Mouse (Mus musculus) lung, adult 18-20 months (tissue): ENCODE measurements around the gene Poc1b.

Source experiments
- DNase-seq, 2 experiments: peaks; one replicate each; pipeline ENCODE4 v3.0.0; 2022; ENCODE audit warnings: mixed read lengths in 2 of 2

Poc1b gene

DNA sequence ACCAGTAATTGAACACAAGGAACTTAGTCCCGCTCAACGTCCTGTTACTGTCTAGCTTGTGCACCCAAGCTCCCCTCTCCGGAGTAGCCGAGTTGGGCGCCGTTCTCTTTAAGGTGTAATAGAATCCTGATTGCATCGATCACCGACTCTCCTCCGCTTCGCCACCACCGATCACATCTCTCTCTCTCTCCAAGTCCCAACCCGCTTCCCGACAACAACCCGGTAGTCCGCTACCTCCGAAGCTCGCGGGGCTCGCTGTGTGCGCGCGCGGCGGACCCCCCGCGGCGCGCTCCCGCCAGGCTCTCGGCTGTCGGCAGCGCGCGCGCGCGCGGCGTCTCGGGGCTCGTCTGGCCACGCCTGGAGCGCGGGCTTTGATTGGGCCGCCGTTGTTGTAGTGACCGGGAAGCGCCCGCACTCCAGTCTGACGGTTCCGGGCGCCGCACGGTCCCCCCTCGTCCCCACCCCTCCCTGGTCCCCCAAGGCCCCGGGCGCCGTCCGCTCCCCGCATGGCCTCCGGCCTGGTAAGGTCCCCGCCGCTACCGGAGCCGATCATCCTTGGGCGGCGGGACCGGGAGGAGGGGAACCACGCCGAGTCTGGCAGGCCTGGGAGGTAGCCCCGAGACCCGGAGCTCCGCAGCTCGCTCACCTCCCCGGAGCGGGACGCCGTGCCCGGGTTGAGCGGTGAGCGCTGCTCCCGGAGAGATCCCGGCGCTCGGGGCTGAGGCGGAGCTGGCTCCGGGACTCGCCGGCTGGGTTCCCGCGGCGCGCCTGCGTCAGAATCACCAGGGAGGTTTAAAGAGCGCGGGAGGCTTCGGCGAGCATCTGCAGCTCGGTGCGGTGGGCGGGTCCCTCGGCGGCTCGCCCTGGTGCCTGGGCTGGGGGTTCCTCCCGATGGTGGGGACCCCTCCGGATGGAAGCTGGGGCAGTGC, at the start of gene Poc1b:
Gene Poc1b, plus strand, starts transcription at position 334 of the 929 bp plus-strand sequence.
- peak; percentile 83 to 84 for DNase-seq

DNA sequence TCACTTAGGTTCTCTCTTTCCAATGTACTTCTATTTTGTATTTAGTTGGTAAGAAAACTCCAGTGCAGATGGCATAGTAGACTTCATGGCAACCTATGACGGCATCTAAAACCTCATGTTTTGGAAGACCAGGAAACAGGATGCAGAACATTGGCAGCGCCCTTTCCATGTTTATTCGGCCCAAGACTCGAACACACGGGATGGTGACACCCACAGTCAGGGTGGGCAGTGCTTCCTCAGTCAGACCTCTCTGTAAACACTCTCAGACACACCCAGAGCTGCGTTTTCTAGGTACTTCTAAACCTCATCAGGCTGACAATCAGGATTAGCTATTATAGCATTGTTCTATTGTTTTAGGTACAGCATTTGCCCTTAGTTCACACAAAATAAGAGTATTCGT, 46.2 kb upstream of the Poc1b start:
- DNase-seq = peak; percentile 31 to 70

DNA sequence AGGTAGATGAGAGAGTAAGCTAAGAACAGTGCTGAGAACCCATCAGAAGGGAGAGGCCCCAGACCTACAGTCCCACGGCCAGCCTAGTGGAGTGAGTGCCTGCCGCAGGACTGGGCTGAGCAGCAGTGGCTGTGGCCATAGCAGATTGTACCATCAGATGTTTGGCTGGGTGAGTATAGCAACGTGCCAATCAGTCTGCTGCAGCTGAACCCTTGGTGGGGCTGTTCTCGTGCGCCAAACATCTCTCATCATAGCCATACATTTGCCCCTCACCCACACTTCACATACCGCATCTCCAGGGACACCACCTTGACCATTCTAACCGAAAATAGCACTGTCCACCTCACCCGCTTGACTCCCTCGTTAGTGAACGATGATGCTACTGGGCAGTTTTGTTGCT, 45.4 kb upstream of the Poc1b start:
- DNase-seq = no peak

DNA sequence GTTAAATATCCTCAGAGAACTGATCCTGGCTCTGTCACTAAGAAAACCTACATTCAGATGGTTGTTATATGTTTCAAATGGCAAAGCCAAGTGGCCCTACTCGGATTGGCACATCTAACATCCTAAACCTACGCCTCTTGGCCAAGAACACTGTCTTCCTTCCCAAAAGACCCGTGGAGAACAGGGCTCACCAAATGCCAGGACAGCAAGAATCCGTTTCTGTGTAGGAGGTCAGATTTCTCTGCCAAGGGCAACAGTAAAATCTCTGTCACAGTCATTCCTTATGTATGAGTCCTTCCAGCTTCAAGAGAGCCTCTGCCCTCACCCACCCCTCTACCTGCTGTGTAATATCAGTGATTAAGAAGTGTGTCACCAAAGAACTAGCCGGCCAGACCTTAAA, 44.3 kb upstream of the Poc1b start:
- no peak for DNase-seq

DNA sequence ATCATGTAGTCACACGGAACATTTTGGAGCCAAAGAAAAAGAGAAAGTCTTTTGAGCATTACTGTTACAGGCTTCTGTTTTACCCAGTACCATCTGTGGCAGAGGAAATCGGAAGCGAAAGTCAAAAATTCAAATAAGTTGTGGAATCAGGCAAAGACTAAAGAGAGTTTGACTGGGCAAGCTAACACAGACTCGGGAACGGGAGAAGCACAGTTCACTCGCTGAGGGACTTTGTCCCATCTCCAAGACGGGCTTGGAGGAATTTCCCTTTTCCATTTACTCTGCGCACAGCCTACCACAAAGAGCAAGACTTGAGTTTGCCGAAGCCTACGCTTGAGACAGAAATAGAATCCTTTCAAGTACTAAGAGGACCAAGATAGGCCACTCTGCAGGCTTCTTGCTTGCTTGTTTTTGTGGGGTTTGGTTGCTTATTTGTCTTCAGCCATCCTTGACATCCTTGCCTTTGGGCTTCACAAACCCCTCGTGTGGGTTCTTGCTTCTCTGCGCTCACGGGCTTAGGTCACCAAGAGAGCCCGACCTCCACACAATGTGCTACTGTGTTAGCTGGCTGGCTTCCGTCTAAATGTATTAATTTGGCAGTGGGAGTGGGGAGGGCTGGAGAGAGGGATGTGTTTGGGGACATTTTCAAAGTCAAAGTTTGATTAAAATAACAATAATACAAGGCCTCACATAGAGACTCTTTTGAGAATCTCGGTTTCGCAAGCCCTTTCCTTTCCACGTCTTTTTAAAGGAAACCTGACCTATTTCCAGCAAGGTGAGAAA, 30.5 kb upstream of the Poc1b start:
- no peak for DNase-seq

DNA sequence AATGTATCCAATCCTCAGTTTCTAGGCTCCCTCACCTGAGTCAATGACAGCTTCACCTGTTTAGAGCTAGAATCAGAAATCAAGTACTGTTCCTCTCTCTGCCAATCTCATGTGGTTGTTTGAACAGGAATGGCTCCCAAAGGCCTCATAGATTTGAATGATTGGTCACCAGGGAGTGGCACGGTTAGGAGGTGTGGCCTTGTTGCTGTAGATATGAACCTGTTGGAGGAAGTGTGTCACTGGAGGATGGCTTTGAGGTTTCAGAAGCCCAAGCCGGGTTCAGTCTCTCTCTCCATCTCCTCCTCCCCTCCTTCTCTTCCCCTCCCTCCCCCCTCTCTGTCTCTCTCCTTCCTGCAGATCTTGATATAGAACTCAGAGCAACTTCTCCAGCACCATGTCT, 28.2 kb upstream of the Poc1b start:
- DNase-seq = no peak

DNA sequence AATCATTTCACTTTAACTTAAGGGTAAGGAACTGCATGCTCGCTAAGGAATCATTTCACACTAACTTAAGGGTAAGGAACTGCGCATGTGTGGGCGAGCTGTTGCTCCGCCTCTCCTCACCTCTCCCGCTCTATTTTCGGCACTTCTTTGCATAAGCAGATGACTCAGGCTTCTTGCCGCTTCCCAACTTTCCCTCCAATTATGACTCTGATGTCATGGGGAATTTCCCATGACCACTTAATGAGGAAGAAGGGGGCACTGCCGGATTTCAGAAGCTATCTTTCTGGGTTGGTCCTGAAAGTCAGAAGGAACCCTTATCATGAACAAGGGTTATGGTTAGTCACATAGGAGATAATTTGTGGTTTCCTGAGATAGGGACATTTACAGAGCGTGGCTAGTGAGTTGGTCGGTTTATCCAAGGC, 25.3 kb upstream of the Poc1b start:
- DNase-seq = peak in 1 of 2 experiments; percentile 26

DNA sequence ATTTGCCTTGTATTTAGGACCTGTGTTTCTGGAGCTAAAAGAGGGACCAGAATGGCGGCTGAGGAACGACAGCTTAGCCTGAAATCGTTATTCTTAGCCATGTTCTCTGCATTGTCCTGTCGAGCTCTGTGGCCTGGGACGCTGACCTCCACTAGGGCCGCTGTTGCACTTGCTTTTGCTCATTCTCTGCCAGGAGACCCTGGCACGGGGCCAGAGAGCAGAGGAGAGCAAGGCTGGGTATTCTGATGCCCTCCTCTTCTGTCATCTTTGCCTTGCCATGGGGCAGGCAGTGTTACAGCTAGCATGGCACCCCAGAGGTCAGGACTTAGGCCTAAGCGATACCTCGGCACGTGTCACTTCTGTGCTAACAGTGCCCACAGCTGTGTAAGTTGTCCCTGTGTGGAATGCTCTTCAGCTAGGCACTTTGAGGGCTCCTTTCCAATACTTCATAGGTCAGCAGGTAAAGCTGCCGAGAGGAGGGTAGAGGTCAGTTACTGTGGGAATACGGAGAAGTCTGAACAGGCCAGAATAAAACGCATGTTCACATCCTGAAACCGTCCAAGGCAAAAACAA, 23.3 kb upstream of the Poc1b start:
- peak; percentile 35 to 59 for DNase-seq

DNA sequence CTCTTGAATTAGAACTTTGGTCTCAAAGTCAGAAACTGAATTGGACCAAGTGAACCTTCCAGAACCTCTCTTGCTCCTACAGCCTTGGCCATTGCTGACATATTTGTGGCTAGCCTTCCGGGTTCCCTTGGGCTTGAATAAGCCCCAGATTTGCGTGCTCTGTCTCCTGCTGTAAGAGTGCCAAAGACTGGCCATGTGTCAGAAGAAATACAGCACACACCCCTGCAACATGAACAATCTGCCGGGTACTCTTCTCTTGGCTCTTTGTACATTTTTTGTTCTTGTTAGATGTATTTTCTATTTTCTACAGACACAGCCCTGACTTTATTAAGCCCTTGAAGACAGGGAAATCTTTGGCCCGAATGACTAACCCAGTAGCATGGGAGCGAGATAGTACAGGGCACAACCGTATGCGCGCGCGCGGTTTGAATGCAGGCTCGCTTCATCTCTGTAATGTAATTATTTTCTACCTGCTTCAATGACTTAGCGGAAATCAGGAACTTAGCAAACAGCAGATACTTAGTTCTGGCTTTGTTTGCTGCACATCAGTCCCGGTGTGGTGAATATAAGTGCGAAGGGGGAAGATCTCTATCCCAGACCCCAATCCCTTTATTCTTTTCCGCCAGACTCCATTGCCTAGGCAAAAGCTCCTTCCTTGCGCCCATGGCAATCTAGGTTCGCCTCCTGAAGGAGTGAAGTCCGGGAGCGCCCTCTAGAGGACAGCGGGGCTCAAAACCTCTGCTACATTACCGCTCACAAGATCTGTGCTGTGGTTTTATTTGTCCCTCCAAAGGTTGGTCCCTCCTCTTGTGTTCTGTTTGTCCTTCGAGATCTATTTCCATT, 22.2 kb upstream of the Poc1b start:
- peak; percentile 85 to 88 for DNase-seq

DNA sequence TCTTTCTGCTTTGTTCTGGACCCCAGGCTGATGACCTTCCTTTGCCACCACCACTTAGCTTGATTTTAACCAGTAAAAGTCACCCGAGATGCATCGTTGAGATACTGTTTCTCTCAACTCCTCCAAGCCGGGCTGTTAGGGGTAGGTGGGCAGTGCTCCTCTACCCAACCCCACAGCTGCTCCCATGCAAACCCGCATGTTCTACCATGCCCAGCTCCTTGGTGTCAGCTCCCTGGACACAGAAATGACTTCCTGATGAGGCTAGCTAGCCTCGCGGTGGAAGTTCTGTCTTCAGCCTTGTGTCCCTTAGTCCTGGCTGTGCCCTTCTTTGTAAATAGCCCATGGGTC, 21.6 kb upstream of the Poc1b start:
- DNase-seq = no peak

DNA sequence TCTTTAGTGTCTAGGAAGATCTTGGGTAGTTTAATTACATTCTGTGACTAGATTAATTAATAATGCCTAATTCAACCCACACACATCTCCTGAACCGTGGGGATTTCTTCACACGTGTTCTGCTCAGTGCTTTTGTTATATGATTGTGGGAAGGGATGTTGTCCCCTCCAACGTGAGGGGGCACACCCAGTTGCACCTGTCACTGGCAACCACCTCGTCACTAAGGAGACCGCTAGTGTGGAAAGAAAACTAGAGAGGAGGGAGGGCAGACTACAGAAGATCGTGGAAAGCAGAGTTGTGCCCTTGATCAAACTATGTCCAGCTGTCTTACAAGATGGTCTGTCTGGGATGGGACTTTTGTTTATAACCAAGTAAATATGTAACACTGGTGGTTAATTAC, 20.8 kb upstream of the Poc1b start:
- no peak for DNase-seq

DNA sequence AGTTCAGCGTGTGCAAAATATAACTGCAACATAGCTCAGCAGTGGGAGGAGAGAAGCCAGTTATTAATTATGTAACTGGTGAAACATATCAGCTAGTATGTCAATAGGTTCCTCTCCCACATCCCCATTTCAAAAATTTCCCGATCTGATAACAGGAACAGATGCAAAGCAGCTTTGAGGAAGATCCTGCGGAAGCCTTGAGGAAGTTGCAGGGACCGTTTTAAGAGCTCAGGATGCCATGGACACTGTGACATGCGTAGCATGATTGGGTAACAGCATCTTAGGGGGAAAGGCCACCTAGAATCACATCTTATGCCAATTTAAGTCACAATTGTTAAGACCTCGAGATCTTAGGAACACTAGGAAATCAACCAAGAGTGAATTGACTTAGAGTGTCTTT, 16.9 kb upstream of the Poc1b start:
- no peak for DNase-seq

DNA sequence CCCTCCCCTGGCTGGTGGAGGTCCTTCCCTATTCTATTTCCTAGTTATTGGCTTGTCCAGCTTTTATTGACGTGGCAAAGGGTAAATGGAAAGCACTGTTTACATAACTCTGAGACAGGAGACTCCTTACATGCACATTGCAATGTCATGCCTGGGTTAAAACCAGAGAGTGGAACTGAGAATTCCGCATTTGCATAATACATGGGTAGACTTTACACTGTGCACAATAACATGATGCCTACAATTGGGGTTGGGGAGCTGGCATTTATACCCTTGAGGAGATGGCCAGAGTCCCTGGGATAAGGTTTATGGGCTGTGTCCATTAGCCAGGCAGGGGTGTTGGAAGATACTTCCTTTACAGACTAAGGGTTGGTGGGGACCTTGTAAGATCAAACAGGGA, 13.5 kb upstream of the Poc1b start:
- no peak for DNase-seq

DNA sequence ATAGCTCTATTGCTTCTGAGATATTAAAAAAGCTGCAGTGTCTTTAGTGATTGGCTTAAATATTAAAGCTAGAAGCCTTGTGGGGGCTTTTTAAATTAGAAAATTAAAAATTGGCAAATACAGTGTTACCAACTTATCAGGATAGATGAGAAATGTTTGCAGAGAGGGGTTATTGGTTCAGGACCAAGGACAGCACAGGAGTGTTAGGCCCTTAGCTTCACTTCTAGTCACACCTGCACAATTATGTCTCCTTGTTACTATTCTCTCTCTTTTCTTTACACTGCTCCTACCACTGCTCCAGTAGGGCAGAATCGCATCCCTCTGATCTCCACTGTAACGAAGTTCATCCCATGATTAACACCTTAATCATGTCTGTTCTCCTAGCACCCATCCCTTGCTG, 11.7 kb upstream of the Poc1b start:
- no peak for DNase-seq

DNA sequence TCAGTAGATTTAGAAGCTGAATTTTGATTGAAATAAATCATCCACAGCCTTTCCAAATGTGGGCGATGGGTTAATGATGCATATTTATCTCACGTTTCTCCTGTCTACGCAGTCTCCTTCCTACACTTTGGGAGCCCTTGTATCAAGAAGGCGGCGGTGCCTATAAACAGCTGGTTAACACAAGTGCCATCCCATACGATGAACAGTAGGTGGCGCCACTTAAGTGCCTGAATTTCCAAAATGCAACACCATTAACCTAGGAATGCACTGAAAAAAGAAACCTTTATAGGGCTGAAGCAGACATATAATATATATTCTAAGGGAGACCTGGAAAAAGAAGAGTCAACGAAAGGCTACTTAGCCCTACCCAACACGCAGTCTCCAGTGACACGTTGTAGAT, 9.5 kb upstream of the Poc1b start:
- DNase-seq = peak; percentile 31 to 58

DNA sequence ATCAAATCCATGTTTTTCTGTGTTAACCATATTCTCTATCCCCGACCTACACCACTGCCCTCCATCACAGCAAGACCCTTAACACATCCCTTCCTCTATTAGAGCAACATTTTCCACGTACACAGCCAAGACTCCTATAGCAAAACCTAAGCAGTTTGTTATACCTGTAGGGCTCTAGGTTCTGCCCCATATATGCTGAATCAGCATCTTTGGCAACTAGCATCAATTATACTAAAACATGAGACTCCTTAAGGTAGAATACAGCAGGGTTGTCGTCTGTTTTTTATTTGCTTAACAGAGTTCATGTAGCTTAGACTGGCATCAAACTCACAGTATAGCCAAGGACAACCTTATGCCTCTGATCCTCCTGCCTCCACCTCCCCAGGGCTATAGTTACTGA, 1.3 kb upstream of the Poc1b start:
- no peak for DNase-seq

DNA sequence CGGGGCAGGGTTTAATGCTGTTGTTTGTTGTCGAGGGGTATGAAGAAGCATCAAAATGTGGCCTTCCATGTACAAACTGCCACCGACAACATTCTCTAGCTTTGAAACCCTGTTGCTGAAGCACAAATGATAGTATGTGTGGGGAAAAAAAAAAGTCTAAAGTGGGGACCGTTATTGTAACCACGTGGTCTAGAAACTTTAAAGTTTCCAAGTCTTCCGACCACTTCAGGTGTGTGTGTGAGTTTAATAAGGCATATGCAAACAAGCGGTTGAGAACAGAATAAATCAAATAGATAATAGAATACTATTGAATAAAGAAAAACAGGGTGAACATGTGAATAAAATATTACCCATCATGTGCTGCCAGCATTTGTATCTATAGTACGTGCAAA, 529 bp upstream of the Poc1b start:
- no peak for DNase-seq

DNA sequence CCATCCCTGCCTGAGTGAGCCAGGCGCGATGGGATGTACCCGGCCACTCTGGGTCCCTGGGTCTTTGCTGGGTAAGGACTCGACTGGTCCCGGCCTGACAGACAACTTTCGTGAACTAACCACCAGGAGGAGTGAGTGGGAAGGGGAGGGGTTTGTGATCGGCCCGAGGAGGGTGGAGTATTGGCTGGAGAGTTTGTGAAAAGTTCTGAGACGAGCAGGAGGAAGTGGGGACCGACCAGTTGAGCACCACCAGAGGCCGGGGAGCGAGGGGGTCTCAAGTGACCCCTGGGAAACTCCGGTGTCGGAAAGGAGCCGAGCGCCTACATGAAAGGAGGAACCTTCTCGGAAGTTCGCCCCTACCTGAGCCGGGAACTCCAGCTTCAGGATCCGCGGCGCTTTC, 1.1 kb downstream of the Poc1b start, which contains the start of gene Galnt4:
Gene Galnt4, plus strand, starts transcription at position 196 of the 400 bp plus-strand sequence.
- peak; percentile 91 to 93 for DNase-seq

DNA sequence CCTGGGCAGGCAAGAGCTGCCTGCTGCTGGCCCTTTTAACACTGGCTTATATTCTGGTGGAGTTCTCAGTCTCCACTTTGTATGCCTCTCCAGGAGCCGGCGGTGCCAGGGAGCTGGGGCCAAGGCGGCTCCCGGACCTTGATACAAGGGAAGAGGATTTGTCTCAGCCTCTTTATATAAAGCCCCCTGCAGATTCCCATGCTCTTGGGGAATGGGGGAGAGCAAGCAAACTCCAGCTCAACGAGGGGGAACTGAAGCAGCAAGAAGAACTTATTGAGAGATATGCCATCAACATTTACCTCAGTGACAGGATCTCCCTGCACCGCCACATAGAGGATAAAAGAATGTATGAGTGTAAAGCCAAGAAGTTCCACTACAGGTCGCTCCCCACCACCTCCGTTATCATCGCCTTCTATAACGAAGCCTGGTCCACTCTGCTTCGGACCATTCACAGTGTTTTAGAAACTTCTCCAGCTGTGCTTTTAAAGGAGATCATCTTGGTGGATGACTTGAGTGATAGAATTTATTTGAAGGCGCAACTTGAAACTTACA, 1.7 kb downstream of the Poc1b start:
- no peak for DNase-seq

DNA sequence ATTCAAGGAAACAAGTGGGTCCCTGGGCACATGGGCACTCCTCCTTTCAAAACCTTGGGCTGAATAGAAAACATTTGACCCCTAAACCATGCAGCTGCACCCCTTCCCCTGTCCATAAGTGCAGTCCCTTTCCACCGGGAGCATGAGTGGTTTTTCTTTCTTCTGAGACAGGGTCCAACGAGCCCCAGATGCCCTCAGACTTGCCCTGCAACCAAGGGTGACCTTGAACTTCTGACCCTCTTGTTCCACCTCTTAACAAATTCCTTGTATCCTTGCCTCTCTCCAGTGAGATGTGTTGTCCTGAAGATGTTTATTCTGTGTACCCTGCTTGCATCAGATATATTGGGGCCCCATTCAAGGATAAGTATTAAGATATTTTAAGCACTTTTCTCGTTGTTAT, 6.7 kb downstream of the Poc1b start:
- no peak for DNase-seq

DNA sequence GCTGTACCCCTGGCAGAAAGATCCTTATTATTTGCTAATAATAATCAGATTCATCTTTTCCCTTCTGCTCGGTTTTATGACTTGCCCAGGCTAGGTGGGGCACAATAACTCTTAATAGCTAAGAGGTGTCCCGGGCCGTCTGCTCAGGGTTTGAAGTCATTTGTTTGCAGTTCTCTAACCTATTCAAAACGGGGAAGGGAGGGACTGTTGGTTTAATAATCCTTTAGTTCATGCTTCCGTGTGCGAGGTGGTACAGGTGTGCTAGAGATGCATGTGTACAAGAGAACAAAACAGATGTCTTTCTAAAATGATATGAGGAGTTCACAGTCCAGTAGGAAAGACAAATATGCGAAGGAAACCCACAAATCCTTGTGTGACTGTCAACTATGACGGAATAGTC, 7.5 kb downstream of the Poc1b start:
- DNase-seq = no peak

DNA sequence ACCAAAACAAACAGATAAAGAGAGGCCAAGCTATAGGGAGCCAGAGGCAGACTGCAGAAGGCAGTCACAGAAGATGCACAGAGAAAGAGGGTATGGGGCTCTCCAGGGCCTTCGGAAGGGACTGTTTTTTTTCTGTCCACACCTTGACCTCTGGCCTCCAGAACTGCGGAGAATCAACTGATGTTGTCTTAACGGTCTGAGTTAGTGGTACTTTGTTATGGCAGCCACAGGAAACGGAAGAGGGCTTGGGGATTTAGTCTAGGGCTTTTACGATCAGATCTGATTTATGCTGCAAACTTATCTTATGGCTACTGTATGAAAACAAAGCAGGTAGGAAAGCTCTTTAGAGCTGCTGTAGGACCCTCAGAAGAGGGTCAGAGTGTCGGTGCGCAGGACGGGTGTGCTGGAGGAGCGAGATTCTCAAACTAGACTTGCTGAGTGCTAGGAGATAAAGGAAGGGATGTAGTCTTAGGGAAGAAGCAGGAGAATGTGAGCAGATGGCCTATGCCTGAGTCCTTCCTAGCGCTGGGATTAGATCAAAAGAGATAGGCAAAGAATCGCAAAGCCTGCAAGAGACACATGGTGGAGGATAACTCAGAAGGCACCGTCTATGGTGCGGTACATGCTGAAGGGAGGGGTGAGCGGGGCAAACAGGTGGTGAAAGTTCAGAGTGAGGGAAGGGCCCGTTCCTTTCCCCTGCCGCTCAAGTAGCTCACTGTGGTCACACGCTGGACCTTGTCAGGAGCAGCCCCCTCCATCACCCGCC, 8.8 kb downstream of the Poc1b start:
- no peak for DNase-seq
